Mouse (Mus musculus): Measurements from ENCODE around the gene Siae. TPM values are rescaled to one million over a fixed set of nuclear protein-coding genes. Genes with fewer than 3 reads are reported as not detected.

Gene Siae
- polyA plus RNA-seq, 1 experiment from 2014 or later = 9.2 TPM

DNA sequence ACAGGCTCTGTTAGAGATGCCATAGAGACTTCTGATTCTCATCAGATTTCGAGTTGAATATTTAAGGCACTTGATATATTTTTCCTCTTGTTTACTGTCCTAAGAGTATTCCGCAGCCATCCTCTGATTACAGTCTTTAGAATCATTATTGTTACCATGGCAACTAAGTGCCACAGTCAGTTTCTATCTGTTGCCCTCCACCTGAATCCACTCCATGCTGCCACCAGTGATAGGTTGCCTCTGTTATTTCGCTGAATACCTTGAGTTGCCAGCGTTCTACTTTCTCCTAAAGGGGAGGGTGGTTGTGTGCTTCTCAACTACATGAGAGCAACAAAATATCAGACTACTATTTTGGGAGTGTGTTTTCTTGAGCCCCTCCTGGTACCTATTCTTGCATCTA lies 31.2 kb downstream of the Siae start:
- Histone ChIP-seq H3K9ac (ENCODE audit: low read length) (no peak overlapping the region), H3K36me3 (ENCODE audit: control insufficient read depth, insufficient read depth) (no peaks in the 10 kb centered on the region), H3K9me3 (replicated peaks; ENCODE audit: control insufficient read depth, low read length) (0 out of 2 replicates have a peak, but pooled peaks cover 6% of the 10 kb centered on the region), H3K27ac (ENCODE audit: low read length) (no peak overlapping the region), H3K27me3 (ENCODE audit: control insufficient read depth, insufficient read depth, low read length) (no peaks in the 10 kb centered on the region), H3K4me1 (ENCODE audit: control insufficient read depth, insufficient read depth, low read length) (no peaks in the 10 kb centered on the region), H3K4me3 (ENCODE audit: low read length) (no peak overlapping the region), H3K4me2 (ENCODE audit: low read depth, low read length) (no peak overlapping the region)
- no peak for ATAC-seq (replicated peaks; ENCODE audit: extremely low read depth, insufficient read depth, low FRiP score)
- 77% methylated on average over 4 of the region's 4 CpGs for WGBS

DNA sequence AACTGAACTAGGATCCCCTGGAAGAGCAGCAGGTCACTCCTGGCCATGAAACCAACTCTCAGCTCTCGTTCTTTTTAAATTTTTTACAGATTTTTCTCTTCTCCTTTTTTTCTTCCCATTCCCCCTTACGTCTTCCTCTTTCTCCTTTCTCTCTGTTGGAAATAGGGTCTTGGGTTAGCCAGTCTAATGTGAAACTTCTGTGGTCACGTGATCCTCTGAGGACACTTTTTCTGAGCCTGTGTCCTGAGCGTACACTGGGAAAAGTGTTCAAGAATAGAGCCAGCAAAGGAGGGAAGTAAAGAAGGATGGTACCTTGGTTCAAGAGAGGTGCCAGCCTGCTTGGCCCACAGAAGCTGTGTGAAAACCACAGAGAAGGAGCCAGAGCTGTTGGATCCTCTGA lies 34.9 kb downstream of the Siae start:
- Histone ChIP-seq H3K27me3 (ENCODE audit: control insufficient read depth, insufficient read depth, low read length) (no peaks in the 10 kb centered on the region), H3K4me1 (ENCODE audit: control insufficient read depth, insufficient read depth, low read length) (no peaks in the 10 kb centered on the region), H3K4me3 (ENCODE audit: low read length) (no peak overlapping the region), H3K27ac (ENCODE audit: low read length) (no peak overlapping the region), H3K36me3 (ENCODE audit: control insufficient read depth, insufficient read depth) (no peaks in the 10 kb centered on the region), H3K9ac (ENCODE audit: low read length) (no peak overlapping the region), H3K9me3 (replicated peaks; ENCODE audit: control insufficient read depth, low read length) (0 out of 2 replicates have a peak, but pooled peaks cover 6% of the 10 kb centered on the region), H3K4me2 (ENCODE audit: low read depth, low read length) (no peak overlapping the region)
- 79% methylated on average over 4 of the region's 4 CpGs for WGBS
- no peak for ATAC-seq (replicated peaks; ENCODE audit: extremely low read depth, insufficient read depth, low FRiP score)

DNA sequence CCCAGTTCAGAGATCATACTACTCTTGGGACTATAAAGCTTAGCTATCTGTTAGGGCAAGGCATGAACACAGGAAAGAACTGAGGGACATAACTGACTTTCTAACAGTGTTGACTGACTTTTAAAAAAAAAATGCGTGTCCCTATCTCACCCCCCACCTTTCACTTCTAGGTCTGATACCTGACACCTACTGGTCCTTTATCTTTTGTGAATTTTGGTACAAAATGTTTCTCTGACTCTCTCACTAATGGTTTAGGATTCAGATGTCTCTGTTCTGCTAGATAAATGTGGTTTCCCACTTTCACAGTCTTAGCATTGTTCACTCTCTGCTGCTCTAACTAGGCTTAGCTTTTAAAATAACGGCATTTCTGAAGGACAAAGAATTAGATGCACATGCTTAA lies 36.5 kb downstream of the Siae start:
- H3K27ac ChIP-seq (ENCODE audit: low read length) = no peak overlapping the region
- H3K27me3 ChIP-seq (ENCODE audit: control insufficient read depth, insufficient read depth, low read length) = no peaks in the 10 kb centered on the region
- ATAC-seq (replicated peaks; ENCODE audit: extremely low read depth, insufficient read depth, low FRiP score) = no peak
- H3K9ac ChIP-seq (ENCODE audit: low read length) = no peak overlapping the region
- no peak overlapping the region for H3K4me2 ChIP-seq (ENCODE audit: low read depth, low read length)
- no peaks in the 10 kb centered on the region for H3K4me1 ChIP-seq (ENCODE audit: control insufficient read depth, insufficient read depth, low read length)
- 0 out of 2 replicates have a peak, but pooled peaks cover 6% of the 10 kb centered on the region for H3K9me3 ChIP-seq (replicated peaks; ENCODE audit: control insufficient read depth, low read length)
- H3K4me3 ChIP-seq (ENCODE audit: low read length) = no peak overlapping the region
- no peaks in the 10 kb centered on the region for H3K36me3 ChIP-seq (ENCODE audit: control insufficient read depth, insufficient read depth)
- 73% methylated on average over 2 of the region's 2 CpGs for WGBS

DNA sequence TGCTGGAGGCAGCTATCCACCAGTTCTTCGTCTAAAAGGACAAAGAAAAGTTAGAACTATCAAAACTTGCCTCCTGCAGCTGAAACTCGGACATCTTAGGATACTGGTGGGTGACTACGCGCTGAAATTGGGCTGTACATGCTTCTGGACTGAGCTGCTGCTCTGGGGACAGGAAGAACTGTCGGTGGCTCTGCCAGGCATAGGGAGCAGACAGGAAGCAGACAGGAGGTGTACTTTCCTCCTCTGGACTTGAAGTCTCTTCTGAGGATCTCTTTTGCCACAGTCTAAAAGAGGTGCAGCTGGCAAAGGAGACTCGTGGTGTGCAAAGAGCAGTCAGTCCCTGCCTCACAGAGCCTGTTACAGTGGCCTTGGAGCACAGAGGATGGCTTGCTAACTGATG lies 37.1 kb downstream of the Siae start:
- H3K4me1 ChIP-seq (ENCODE audit: control insufficient read depth, insufficient read depth, low read length) = no peaks in the 10 kb centered on the region
- no peak for ATAC-seq (replicated peaks; ENCODE audit: extremely low read depth, insufficient read depth, low FRiP score)
- no peaks in the 10 kb centered on the region for H3K36me3 ChIP-seq (ENCODE audit: control insufficient read depth, insufficient read depth)
- no peak overlapping the region for H3K27ac ChIP-seq (ENCODE audit: low read length)
- 0 out of 2 replicates have a peak, but pooled peaks cover 6% of the 10 kb centered on the region for H3K9me3 ChIP-seq (replicated peaks; ENCODE audit: control insufficient read depth, low read length)
- H3K4me3 ChIP-seq (ENCODE audit: low read length) = no peak overlapping the region
- H3K9ac ChIP-seq (ENCODE audit: low read length) = no peak overlapping the region
- no peaks in the 10 kb centered on the region for H3K27me3 ChIP-seq (ENCODE audit: control insufficient read depth, insufficient read depth, low read length)
- WGBS = 37% methylated on average over 6 of the region's 6 CpGs
- no peak overlapping the region for H3K4me2 ChIP-seq (ENCODE audit: low read depth, low read length)

DNA sequence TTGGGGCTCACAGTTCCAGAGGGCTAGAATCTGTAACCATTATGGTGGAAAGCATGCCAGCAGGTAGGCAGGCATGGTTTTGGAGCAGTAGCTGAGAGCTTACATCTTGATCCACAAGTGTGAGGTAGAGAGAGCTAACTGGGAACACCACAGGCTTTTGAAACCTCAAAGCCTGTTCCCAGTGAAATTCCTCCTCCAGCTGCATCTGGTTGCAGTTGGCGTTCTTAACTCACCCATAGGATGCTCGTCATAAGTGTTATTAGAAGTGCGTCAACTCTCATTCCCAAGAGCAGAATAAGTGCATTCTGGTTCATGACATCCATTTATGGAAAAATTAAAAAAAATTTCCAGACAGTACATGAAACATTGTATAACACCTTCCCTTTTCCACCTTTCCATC lies 38.2 kb downstream of the Siae start:
- Histone ChIP-seq H3K4me2 (ENCODE audit: low read depth, low read length) (no peak overlapping the region), H3K27me3 (ENCODE audit: control insufficient read depth, insufficient read depth, low read length) (no peaks in the 10 kb centered on the region), H3K27ac (ENCODE audit: low read length) (no peak overlapping the region), H3K4me1 (ENCODE audit: control insufficient read depth, insufficient read depth, low read length) (no peaks in the 10 kb centered on the region), H3K36me3 (ENCODE audit: control insufficient read depth, insufficient read depth) (no peaks in the 10 kb centered on the region), H3K9me3 (replicated peaks; ENCODE audit: control insufficient read depth, low read length) (0 out of 2 replicates have a peak, but pooled peaks cover 2% of the 10 kb centered on the region), H3K4me3 (ENCODE audit: low read length) (no peak overlapping the region), H3K9ac (ENCODE audit: low read length) (no peak overlapping the region)
- 79% methylated on average over 3 of the region's 3 CpGs for WGBS
- no peak for ATAC-seq (replicated peaks; ENCODE audit: extremely low read depth, insufficient read depth, low FRiP score)

DNA sequence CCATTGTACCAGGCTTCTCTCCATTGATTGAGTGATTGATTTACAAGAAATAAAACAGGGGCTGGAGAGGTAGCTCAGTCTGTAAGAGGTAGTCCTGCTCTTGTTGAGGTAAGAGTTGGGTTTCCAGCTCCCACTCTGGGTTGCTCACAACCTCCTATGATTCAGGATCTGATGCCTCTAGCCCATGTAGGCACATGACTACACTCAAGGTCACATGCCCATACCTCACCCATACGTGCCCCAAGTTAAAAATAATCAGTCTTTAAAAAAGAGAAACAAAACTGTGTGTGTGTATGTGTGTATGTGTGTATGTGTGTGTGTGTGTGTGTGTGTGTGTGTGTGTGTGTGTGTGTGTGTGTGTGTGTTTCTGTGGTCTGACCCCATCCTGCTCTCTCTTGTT lies 40.1 kb downstream of the Siae start:
- no peak overlapping the region for H3K9ac ChIP-seq (ENCODE audit: low read length)
- 0 out of 2 replicates have a peak, but pooled peaks cover 2% of the 10 kb centered on the region for H3K9me3 ChIP-seq (replicated peaks; ENCODE audit: control insufficient read depth, low read length)
- H3K4me1 ChIP-seq (ENCODE audit: control insufficient read depth, insufficient read depth, low read length) = no peaks in the 10 kb centered on the region
- WGBS = 53% methylated on average over 1 of the region's 1 CpGs
- no peak overlapping the region for H3K4me3 ChIP-seq (ENCODE audit: low read length)
- no peaks in the 10 kb centered on the region for H3K36me3 ChIP-seq (ENCODE audit: control insufficient read depth, insufficient read depth)
- H3K27me3 ChIP-seq (ENCODE audit: control insufficient read depth, insufficient read depth, low read length) = no peaks in the 10 kb centered on the region
- no peak for ATAC-seq (replicated peaks; ENCODE audit: extremely low read depth, insufficient read depth, low FRiP score)
- H3K4me2 ChIP-seq (ENCODE audit: low read depth, low read length) = no peak overlapping the region
- no peak overlapping the region for H3K27ac ChIP-seq (ENCODE audit: low read length)

DNA sequence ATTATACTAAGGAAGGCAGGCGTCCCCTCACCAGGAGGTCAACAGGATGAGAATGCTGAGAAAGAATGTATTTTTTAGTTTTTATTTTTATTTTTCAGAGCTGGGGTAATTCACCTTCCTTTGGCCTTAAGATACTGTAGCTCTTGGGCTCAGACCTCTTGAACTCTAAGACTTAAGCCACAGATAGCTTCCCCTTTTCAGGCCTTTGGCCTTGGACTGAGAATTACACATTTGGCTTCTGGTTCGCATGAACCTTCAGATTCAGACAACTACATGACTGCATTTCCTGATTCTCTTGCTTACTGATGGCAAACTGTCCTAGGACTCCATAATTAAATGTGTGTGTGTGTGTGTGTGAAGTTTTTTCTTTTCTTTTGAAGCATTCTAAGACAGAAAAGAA lies 43.1 kb downstream of the Siae start:
- Histone ChIP-seq H3K27me3 (ENCODE audit: control insufficient read depth, insufficient read depth, low read length) (no peaks in the 10 kb centered on the region), H3K9me3 (replicated peaks; ENCODE audit: control insufficient read depth, low read length) (no peaks in the 10 kb centered on the region), H3K36me3 (ENCODE audit: control insufficient read depth, insufficient read depth) (no peaks in the 10 kb centered on the region), H3K27ac (ENCODE audit: low read length) (no peak overlapping the region), H3K4me3 (ENCODE audit: low read length) (no peak overlapping the region), H3K4me2 (ENCODE audit: low read depth, low read length) (no peak overlapping the region), H3K4me1 (ENCODE audit: control insufficient read depth, insufficient read depth, low read length) (no peaks in the 10 kb centered on the region), H3K9ac (ENCODE audit: low read length) (no peak overlapping the region)
- ATAC-seq (replicated peaks; ENCODE audit: extremely low read depth, insufficient read depth, low FRiP score) = no peak
- 92% methylated on average over 2 of the region's 2 CpGs for WGBS

DNA sequence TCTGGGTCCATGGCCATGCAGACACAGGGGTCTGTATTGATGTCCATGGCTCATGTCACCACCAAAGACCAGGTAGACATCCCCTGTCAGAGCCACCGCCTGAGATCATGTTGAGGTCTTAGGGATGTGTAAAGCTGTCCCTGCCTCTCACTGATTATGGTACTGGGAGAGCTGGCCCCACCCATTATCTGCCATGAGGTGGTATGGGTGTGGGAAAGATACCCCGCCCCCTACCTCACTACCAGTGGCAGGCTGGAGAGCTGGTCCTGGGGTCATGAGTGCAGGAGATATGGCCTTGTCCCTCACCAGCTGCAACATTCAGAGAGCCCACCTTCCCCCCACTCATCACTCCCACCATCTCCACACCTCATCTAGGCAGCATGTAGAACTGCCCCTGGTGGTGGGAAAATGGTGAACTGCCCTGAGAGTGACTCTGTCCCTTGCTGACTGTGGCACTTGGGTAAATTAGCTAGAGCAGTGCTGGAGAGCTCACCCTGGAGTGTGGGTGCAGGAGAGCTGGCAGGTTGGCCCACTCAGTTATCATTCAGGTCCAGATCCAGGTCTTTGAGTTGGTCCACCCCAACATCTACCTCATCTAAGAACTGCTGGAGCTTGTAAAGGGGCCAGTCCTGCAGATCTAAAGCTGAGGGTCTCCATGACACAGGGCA lies 45.2 kb downstream of the Siae start:
- H3K36me3 ChIP-seq (ENCODE audit: control insufficient read depth, insufficient read depth) = no peaks in the 10 kb centered on the region
- no peak overlapping the region for H3K9ac ChIP-seq (ENCODE audit: low read length)
- no peak overlapping the region for H3K27ac ChIP-seq (ENCODE audit: low read length)
- ATAC-seq (replicated peaks; ENCODE audit: extremely low read depth, insufficient read depth, low FRiP score) = no peak
- no peaks in the 10 kb centered on the region for H3K27me3 ChIP-seq (ENCODE audit: control insufficient read depth, insufficient read depth, low read length)
- no peaks in the 10 kb centered on the region for H3K4me1 ChIP-seq (ENCODE audit: control insufficient read depth, insufficient read depth, low read length)
- H3K4me2 ChIP-seq (ENCODE audit: low read depth, low read length) = no peak overlapping the region
- WGBS = 82% methylated on average over 2 of the region's 2 CpGs
- H3K9me3 ChIP-seq (replicated peaks; ENCODE audit: control insufficient read depth, low read length) = no peaks in the 10 kb centered on the region
- no peak overlapping the region for H3K4me3 ChIP-seq (ENCODE audit: low read length)

DNA sequence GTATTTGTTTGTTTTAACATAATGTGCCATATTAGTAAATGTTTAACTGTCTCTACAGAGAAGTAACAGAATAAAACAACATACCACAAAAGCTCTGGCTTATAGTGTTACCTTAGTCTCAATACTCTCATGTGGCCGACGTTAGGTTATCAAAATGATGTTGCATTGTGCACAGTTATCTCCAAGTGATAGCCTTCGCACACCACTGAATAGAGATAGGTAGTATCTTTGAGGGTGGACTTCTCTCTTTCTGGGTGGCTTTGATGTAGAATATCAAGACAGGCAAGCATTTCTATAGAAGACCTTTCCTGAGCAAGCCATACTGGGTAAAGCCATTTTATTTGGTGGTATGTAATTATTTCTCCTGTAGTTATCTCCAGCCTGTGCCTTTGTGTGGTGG lies 49.6 kb downstream of the Siae start:
- H3K27me3 ChIP-seq (ENCODE audit: control insufficient read depth, insufficient read depth, low read length) = no peaks in the 10 kb centered on the region
- WGBS = 83% methylated on average over 3 of the region's 3 CpGs
- no peak for ATAC-seq (replicated peaks; ENCODE audit: extremely low read depth, insufficient read depth, low FRiP score)
- no peak overlapping the region for H3K9ac ChIP-seq (ENCODE audit: low read length)
- no peak overlapping the region for H3K4me3 ChIP-seq (ENCODE audit: low read length)
- H3K4me1 ChIP-seq (ENCODE audit: control insufficient read depth, insufficient read depth, low read length) = no peaks in the 10 kb centered on the region
- no peaks in the 10 kb centered on the region for H3K36me3 ChIP-seq (ENCODE audit: control insufficient read depth, insufficient read depth)
- H3K9me3 ChIP-seq (replicated peaks; ENCODE audit: control insufficient read depth, low read length) = no peaks in the 10 kb centered on the region
- H3K4me2 ChIP-seq (ENCODE audit: low read depth, low read length) = no peak overlapping the region
- no peak overlapping the region for H3K27ac ChIP-seq (ENCODE audit: low read length)

Measured in heart, embryonic 16.5 days (tissue).